Mouse (Mus musculus) heart, adult 2 months (tissue): ENCODE results near the gene Cd99l2. TPM values are rescaled to one million over a fixed set of nuclear protein-coding genes. Genes with fewer than 3 reads are reported as not detected.

Source experiments
- DNase-seq, 2 experiments: peaks; one replicate each; pipeline ENCODE4 v3.0.0; 2021
- H3K27ac ChIP-seq: fragments of 200-600 bp; 2 replicates; pipeline ENCODE4 v1.8.1; 2022
- H3K27me3 ChIP-seq: fragments of 200-500 bp; 2 replicates; pipeline ENCODE4 v1.6.1; 2012; ENCODE audit warnings: mild to moderate bottlenecking, low read length, inconsistent platforms, mixed read lengths; ENCODE audit not compliant: control insufficient read depth, insufficient read depth
- H3K36me3 ChIP-seq: fragments of 200-500 bp; 2 replicates; pipeline ENCODE4 v1.6.1; 2012; ENCODE audit warnings: low read length, inconsistent platforms; ENCODE audit not compliant: control insufficient read depth, insufficient read depth
- H3K4me1 ChIP-seq: fragments of 200-500 bp; 2 replicates; pipeline ENCODE4 v1.6.1; 2011; ENCODE audit warnings: low read length; ENCODE audit not compliant: control insufficient read depth, insufficient read depth
- H3K4me3 ChIP-seq: fragments of 200-600 bp; 2 replicates; pipeline ENCODE4 v1.8.1; 2022
- H3K79me2 ChIP-seq: fragments of 200-500 bp; replicated peaks from 2 replicates; pipeline ENCODE4 v1.6.1; 2012; ENCODE audit warnings: mild to moderate bottlenecking, inconsistent platforms, low read length, moderate library complexity, mixed read lengths; ENCODE audit not compliant: control insufficient read depth, insufficient read depth
- H3K9ac ChIP-seq: fragments of 200-500 bp; 2 replicates; pipeline ENCODE4 v1.6.1; 2012; ENCODE audit warnings: low read depth, mild to moderate bottlenecking, control low read depth, inconsistent platforms, low read length, mixed read lengths
- CTCF ChIP-seq: fragments of 200-600 bp; IDR thresholded peaks from 2 replicates; pipeline ENCODE4 v1.8.1; 2022; ENCODE audit warnings: antibody characterized with exemption, mild to moderate bottlenecking, moderate library complexity
- EP300 ChIP-seq: fragments of 200-500 bp; IDR thresholded peaks from 2 replicates; pipeline ENCODE4 v1.6.1; 2011; ENCODE audit warnings: low read depth, low read length, control low read depth; ENCODE audit not compliant: insufficient read depth
- POLR2A ChIP-seq: fragments of 200-500 bp; IDR thresholded peaks from 2 replicates; pipeline ENCODE4 v1.6.1; 2011; ENCODE audit warnings: mild to moderate bottlenecking, low read depth, low read length, control low read depth; ENCODE audit not compliant: insufficient read depth
- WGBS: fragments of 180-500 bp; shearing (Covaris S2); methylation state at CpG from one replicate; pipeline ENCODE4 v1.1.7; 2018; 5-methylcytosine and 5-hydroxymethylcytosine counted together
- intact Hi-C: fragments of 180-260 bp; cut with DNase I; formaldehyde crosslinking; loops from one replicate; pipeline ENCODE4 v1.15.1; 2025
- microRNA-seq, 2 experiments: library from miRNA; unstranded; fragments of <30 nt; microRNA quantifications; one replicate each; pipeline ENCODE4 v1.2.0; 2021
- polyA plus RNA-seq: library from polyadenylated mRNA; depleted of rRNA; stranded (reverse); fragments of >200 nt; gene quantifications from 2 replicates; pipeline ENCODE4 v1.2.3, GENCODE M21; 2012; rRNA removed
- total RNA-seq, 2 experiments: library from RNA; stranded (reverse); gene quantifications; 2 replicates each; pipeline ENCODE4 v1.2.3; 2021

The Cd99l2 gene
- total and polyA plus RNA-seq, 3 experiments = 35.9 to 70.4 (median 58.3) TPM

DNA sequence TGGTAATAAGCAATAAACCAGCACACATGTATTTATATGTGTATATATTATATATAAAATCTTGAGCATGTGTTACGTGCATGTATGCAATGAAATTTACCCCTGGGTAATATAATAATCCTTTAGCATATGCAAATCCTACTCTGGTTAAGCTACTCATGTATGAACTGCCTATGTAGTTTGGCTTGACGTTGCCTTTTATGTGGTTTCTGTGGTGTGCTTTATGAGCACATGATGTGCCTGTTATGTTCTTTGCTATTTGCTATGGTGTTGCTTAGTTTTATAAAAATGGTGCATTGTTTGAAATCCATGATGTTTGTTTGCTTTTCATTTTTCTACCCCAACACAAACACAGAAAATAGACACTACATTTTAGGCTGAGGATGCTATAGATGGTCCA is 114.2 kb downstream of the Cd99l2 start:
- H3K27ac ChIP-seq = no peak overlapping the region

GRCm38 (mm10) chrX:71376781-71377180 is 115.9 kb downstream of the Cd99l2 start:
- Histone ChIP-seq H3K4me1 (no peaks in the 10 kb centered on the region), H3K27me3 (no peaks in the 10 kb centered on the region), H3K79me2 (no peaks in the 10 kb centered on the region), H3K9ac (no peak overlapping the region), H3K4me3 (no peak overlapping the region), H3K27ac (no peak overlapping the region), H3K36me3 (no peaks in the 10 kb centered on the region)
- WGBS = 81% methylated on average over 1 of the region's 1 CpGs
- TF ChIP-seq EP300 (no peak), CTCF (no peak), POLR2A (no peak)
- DNase-seq = no peak
- intact Hi-C loops = no loop called here

More for the DNA sequence above, 114.2 kb downstream of the Cd99l2 start:
- H3K4me1 ChIP-seq = no peaks in the 10 kb centered on the region
- no peak for DNase-seq
- WGBS = 80% methylated on average over 2 of the region's 2 CpGs
- H3K27me3 ChIP-seq = no peaks in the 10 kb centered on the region
- intact Hi-C loops = no loop called here
- H3K79me2 ChIP-seq = no peaks in the 10 kb centered on the region
- no peak overlapping the region for H3K9ac ChIP-seq
- TF ChIP-seq EP300 (no peak), CTCF (no peak), POLR2A (no peak)
- no peak overlapping the region for H3K4me3 ChIP-seq
- no peaks in the 10 kb centered on the region for H3K36me3 ChIP-seq

Small RNA genes lying within 50 kb of the gene (microRNA-seq; reads per million reads assigned to microRNA genes)
- gene Gm23945 = 0 reads per million in 2 experiments

Other genes starting within 250 kb of the Cd99l2 start
- 10 to 100 TPM; 21.4 to 30.0 TPM for gene Mtmr1, start 128.1 kb downstream of the Cd99l2 start, total RNA-seq
- 8.3 and 13.4 TPM in 2 replicates for gene Mtmr1, start 128.1 kb downstream of the Cd99l2 start, polyA plus RNA-seq
- gene Hmgb3, start 63.1 kb upstream of the Cd99l2 start, total RNA-seq = 10 to 100 TPM; 60.9 to 79.4 TPM
- gene Hmgb3, start 63.1 kb upstream of the Cd99l2 start, polyA plus RNA-seq = 23.8 and 35.4 TPM in 2 replicates
- not detected for gene Gpr50, start 170.8 kb upstream of the Cd99l2 start, total RNA-seq
- gene Gpr50, start 170.8 kb upstream of the Cd99l2 start, polyA plus RNA-seq = not detected in 2 replicates